Mouse (Mus musculus): Measurements from ENCODE around the gene Foxl2.

DNA sequence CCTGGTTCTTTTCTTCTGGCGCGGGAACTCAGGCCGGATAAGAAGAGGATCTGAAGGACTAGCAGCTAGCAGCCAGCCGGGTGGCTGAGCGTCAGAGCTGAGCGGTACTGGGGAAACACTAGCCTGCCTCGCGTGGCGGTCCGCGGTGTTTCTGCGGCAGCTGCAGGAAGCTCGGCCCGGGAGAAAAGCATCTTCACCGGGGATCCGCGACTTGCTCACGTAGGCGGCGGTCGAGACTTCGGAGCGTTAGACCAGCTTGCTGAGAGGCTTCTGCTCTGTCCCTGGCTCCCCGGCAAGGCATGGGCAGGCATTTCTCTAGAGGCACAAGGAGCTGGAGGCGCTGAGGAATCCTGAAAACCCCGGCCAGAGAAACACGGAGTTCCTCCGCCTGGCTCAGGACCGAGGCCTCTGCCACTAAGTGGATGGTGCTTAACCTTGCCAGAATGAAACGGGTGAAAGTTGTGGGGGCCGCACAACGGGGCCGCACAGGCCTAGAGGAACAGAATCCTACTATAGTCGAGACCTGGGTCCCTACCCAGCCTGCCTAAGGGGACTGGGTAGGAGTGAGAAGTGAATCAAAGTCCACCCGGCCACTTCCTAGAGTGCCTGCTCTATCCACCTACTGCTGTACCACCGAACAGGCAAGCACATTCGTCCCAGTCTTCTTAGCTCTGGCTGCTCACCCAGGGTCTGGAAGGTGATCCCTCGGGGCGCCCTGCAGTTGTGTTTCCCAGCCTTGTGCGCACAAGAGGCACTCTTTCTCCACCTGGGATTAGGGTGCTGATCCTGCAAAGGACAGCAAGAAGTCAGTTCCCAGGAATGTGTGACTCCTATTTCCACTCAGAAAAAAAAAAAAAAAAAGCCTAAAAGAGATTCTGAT is 2.7 kb upstream of the Foxl2 start:
- TF ChIP-seq CTCF (IDR thresholded peaks at IDR 0.05; ENCODE audit: extremely low read depth, insufficient read length, insufficient replicate concordance, low read depth, low read length) = no peak
- TF ChIP-seq POLR2A (IDR thresholded peaks at IDR 0.05; ENCODE audit: low read depth, low read length) = no peak
